Mouse (Mus musculus) frontal cortex, postnatal 25 days (tissue): ENCODE measurements around the gene Tnfsf12.

Source experiments
- DNase-seq, 2 experiments: peaks; one replicate each; pipeline ENCODE4 v3.0.0; 2022; ENCODE audit warnings: low spot score in 2 of 2

Gene Tnfsf12

DNA sequence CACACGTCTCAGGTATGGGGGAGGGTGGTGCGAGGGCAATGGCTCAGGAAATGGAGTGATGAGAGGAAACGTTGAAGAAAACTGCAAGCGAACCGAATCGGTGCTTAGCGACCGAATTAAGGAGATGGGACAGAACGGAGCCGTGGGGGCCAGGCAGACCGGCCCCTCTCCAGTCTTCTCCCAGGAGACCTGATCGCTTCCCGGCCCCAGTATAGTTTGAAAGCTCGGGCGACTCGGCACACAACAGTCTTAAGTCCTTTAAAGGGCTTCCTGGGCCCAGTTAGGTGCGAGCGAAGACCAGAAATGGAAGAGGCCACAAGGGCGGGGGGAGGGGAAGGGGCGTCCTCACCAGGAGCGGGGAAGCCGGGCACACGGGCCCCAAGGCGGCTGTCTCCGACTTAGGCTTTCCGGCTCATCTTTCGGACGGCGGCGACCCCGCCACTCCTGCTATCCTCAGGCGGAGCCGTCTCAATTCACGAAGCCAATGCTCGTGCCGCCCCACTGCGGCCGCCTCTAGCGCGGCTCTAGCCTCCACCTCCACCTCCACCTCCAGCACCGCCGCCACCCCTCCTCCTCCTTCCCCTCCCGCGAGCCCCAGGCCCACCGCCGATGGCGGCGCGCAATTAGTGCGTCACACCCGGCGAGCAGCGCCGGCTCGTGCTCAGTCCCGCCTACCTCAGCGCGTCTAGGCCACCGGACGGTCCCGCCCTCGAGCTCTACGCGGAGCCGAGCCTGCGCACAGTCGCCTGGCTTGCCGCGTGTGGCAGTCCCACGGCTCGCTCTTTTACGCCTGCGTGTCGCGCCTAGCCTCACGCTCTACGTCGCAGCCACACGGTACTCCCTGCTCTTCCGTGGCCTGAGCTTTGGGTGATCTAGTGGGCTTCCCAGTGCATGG is 14.1 kb downstream of the Tnfsf12 start, which contains the start of gene Senp3:
Senp3 (minus strand) TSS at position 771 of the 895 bp plus-strand sequence.
- DNase-seq, result peak; percentile 87 to 95

DNA sequence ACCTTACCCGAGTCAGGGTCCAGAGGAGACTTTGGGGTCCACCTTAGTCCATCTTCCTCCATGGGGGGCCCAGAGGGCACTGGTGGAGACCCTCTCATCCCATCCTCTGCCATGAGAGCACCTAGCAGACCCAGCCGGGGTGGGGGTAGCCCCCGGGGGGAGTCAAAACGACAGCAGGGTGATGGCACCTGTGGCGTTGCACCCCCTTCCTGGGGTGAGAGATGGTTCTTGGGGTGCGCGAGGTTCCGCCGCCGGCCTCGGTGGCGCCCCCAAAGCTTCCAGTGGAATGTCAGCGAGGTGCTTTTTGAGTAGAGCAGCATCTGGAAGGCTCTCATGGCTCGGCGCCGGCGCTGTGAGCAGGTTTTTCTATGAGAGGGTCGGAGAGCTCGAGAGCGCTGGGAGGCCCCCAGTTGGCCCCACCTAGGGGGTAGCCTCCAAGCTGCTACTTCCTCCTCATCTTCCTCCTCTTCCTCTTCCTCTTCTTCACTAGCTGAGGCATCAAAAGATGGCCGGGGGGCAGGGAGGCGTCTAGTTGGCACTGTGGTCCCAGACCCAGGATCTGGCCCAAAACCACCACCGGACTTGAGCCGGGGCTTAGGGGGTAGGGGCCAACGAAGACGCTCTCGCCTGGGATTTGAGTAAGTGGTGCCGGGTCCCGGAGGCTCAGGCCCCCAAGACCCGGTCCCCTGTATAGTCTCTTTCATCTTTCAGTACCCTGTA is 15.4 kb downstream of the Tnfsf12 start:
- no peak for DNase-seq

DNA sequence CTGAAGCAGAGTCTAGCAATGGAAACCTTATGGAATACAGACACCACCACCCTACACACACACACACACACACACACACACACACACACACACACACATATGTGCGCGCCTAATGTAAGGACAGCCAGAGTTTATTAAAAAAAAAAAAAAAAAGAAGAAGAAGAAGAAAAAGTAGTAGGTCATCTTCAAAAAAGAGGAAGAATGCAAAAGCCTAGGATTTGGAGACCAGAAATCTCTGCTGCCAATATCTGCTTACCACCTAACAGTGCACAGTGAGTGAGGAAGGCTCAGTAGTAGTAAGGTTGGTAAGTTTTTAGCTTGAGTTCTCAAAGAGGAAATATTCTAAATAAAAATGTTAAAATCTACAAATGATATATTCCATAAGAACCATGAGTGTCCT is 16.5 kb downstream of the Tnfsf12 start:
- no peak for DNase-seq

DNA sequence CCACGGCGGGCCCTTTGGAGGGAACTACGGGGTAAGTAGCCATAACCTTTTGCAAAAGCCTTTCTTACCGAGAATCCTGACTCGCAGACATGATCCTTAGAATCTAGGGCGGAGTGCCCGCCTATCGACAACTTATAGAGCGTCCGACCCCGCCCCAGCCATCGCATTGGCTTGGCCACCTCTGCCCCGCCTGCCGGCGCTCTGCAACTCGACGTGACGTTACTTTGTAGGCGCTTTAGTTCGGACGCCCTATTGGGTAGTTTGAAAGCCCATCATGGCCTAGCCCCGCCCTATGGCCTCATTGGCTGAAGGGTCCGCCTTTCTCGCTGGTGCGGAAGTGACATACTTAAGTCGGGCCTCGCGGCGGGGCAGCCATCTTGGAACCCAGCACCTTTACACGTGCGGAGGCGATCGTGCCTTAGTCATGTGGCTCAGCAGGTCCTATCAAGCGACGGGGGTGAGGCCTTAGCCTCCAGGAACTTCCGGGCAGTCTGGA is 23.4 kb downstream of the Tnfsf12 start, which contains the start of gene Eif4a1:
Eif4a1 (minus strand) TSS at position 213 of the 496 bp plus-strand sequence.
- peak; percentile 100 for DNase-seq

DNA sequence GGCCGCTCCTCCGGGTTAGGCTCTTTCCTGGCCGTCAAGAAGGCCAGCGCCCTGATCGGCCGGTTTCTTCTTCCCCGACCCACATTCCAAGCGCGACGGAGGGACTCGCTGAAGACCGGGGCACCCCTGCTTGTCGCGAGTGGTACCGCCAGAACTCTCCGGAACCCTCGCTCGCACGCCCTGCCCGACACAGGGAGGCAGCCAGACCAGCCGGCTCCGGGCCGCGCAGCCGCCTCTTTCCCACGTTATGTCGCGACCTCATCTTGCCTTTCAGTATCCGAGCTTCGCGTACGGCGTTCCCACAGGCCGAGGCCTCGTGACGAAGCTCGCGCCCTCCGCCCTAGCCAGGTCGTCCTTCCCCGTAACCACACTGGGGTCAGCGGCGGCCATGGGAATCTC is 23.9 kb downstream of the Tnfsf12 start:
- DNase-seq, result no peak

DNA sequence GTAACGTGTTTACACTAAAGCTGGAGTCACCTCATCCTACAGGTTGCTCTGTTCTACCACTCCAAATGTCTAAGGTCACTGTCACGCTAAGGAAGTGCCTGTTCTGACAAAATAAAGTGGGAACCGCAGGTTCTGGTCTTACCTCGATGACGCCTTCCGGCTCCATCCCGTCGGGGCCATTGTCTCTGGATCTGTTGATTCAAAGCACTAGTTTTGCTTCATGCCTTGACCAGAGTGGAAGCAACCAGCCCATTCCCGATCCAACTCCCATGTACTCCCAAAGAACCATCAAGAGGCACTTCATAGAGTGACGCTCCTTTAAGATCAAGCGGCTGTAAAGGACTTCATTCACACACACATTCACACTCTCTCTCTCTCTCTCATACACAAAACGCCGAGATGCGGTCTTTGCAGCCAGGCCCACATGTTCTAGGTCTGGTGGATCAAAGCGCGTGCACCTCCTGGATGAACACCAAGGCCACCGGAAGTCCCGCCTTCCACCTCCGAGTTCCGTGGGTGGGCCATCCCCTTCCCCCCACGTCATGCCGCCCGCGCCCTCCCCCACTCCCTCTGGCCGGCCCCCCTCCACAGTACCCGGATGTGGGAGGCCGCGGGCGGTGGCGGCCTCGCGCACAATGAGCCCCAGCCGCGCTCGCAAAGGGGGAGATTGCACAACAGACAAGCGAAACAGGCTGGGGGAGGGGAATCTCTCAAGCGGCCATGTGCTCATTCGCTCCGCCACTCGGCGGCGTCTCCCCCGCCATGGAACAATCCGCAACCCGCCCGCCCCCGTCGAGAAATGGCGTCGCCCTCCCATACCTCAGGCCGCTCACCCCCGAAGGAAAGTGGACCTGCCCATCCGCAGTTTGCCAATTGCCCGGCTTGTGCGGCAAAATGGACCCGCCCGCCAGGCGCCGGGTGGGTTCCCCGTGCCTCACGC is 24.6 kb downstream of the Tnfsf12 start:
- DNase-seq, result peak; percentile 74 to 79

DNA sequence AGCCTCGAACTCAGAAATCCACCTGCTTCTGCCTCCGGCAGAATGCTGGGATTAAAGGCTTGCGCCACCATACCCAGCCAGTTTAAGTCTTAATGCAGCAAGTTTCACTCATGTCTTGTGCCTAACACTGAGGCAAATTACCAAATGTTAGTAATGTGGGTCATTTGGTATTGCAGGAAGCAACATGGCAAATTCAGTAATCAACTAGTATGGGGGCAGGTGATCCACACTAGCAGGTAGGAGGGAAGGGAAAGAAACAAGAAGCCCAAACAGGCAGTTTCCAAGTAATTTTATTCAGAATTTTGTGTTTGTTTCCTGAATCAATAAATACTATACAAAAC is 29.0 kb downstream of the Tnfsf12 start:
- DNase-seq, result no peak

DNA sequence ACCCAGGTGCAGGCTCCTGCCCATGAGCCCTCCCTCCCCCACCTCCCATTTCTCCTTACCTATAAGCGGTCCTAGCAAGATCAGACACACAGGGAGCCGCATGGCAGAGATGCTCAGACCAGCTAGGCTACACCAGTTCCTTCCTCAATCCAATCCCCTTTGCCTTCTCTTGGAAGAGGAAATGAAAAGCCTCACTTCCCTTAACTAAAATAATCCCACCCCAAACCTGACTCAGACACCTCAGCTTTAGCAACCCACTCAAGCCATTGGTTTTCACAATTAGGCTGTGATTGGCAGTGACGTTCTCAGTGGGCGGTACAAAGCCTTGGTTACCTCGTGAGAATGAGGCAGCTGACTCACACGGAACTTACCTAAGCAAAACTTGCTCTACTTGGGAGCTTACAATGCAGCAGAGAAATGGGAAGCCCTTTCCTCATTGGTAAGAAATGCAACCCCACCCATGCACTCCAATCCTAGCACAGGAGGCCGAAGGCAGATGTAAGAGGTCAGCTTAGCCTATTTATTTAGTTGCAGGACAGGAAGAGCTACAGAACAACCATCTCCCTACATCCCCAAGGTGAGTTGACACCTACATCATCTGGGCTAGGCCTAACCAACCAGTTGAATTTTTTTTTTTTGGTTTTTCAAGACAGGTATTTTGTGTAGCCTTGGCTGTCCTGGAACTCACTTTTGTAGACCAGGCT is 29.5 kb downstream of the Tnfsf12 start, which contains the start of gene Cd68:
Cd68 (minus strand) TSS at position 193 of the 704 bp plus-strand sequence.
- peak in 1 of 2 experiments; percentile 43 for DNase-seq

DNA sequence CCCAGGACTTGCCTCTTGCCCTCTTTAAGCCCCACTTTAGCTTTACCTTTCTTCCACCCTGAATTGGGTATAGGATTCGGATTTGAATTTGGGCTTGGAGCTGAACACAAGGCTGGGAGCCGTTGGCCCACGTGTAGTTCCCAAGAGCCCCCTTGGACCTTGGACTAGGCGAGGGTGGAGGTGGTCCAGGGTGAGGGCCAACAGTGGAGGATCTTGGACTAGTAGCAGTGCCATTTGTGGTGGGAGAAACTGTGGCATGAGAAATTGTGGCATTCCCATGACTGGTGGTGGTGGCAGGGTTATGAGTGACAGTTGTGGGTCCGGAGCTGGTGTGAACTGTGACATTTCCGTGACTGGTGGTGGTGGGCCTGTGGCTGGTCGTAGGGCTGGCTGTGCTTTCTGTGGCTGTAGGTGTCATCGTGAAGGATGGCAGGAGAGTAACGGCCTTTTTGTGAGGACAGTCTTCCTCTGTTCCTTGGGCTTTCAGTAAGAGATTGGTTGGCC is 30.1 kb downstream of the Tnfsf12 start:
- no peak for DNase-seq

DNA sequence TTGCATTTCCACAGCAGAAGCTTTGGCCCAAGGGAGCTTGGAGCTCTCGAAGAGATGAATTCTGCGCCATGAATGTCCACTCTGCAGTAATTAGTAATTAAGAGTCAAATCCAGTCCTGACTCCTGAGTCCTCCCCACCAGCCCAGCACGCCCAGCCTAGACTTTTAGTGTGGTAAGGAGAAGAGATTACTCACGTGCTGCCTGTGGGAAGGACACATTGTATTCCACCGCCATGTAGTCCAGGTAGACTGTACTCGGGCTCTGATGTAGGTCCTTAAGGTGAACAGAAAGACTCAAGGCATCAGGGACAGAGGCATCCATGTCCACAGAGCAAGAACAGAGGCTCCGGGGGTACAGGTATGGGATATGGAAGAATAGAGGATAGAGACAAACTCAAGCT is 30.8 kb downstream of the Tnfsf12 start:
- no peak for DNase-seq

DNA sequence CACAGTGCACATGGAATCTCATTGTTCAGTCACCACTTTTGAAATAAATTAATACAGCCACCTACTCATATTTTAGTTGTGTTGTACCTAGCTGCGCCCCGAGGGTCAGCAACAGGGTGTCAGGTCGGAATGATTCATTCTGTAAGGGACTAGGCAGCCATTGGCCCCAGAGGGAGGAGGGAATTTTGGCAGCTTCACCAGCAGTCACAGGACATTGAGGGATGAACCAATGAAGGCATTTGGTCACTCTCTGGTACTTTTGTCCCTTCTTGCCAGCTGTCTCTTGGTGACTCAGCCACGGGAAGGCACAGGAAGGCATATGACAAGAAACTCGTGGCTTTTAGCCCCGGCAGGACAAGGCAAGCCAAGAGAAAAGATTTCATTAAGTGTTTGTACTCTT is 31.9 kb downstream of the Tnfsf12 start:
- no peak for DNase-seq

DNA sequence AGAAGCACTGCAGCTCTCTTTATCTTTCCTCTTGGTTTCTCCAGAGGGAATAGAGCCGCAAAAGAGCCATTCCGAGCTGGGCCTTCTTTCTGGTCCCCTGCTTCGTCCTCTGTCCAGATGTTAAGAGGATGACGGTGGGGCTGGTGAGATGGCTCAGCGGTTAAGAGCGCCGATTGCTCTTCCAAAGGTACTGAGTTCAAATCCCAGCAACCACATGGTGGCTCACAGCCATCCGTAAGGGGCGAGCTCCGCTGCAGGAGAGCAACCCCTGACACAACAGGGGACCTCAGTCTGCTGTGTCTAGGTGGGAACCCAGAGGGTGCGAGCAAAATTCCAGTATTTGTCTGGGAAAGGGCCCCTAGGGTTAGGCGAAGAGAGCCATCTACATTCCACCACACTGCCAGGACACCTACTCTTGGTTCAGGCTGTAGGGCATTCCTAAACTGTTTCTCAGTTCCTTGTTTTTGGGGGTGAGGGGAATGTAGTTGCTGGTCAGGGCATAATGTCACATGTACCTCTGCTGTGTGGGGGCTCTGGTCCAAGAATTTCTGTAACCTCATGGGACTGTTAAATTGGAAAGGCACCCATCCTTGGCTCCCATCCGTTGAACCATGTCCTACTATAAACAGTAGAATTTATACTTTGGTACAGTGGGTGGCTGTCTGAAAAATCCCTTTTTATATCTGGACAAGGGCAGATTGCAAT is 32.5 kb downstream of the Tnfsf12 start:
- no peak for DNase-seq

DNA sequence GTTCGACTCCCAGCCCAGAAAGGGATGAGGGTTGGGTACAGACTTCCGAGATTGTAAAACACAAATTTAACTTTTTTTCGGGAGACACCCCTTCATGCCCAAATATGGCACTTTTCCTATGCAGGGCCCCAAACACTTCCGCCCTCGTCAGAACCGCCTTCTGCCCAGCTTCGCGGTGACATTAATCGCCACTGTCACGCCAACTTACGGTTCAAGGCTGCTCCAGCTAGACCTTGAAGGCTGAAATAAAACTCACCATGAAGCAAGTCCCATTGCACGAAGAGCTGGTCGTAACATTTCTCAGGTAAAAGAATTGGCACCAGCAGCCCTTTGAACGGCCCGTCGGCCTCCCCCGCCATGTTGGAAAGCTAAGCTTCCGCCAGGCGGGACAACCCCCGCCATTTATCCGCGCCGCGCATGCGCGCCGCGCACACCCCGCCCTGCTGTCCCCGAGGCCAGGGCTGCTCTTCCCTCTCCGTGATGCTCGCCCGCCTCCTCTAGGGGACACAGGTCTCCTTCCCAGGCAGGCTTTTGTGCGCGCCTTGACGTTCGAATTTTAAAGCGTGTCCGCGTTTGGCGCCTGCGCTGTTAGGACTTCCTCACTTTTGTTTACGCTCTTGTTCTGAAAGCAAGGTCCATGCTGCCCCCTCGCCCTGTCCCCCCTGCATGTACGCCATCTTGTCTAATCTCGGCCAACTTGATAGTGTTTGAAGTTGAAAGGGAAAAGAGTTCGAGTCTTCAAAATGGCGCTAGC is 33.3 kb downstream of the Tnfsf12 start, which contains the start of gene Mpdu1:
Mpdu1 (minus strand) TSS at position 430 of the 754 bp plus-strand sequence.
- DNase-seq, result peak; percentile 81 to 88

DNA sequence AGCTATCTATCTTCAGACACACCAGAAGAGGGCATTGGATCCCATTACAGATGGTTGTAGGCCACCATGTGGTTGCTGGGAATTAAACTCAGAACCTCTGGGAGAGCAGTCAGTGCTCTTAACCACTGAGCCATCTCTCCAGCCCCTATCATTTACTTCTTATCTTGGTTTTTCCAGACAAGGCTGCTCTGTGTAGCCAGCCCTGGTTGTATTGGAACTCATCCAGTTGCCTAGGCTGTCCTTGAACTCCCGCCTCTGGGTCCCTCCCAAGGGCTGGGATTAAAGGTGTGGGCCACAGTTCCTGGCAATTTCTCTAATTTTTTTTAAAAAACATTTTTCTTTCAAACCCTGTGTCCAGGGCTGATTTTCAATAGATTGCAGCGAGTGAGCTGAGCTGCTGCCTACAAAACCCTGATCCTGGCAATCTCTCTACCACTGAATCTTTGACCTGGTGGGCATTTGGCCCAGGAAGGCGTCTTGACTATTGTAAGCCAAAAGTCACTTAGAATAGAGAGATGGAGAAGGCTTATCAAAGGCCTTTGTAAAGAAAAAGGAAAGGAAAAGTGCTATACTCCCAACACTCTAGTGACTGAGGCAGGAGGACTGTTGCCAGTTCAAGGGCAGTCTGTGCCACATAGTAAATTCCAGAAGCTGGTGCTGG is 34.3 kb downstream of the Tnfsf12 start:
- DNase-seq, result no peak

DNA sequence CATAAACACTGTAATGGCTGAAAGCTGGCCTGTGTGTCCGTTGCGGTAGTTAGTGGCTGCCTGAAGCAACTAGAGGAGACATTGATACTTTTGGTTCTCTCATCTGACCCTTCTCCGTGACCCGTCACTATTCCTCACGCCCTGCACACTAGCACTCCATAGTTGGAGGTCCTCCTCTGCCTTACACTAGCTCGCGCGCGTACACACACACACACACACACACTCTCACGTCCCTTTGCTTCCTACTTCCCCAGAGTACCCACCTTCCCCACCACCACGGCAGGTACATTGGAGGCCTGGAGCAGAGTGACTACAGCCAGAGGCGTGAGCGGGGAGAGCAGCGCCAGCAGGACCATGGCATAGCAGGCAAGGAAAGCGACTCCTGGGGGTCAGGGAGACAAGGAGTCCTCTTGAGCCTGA is 38.2 kb downstream of the Tnfsf12 start:
- DNase-seq, result no peak

DNA sequence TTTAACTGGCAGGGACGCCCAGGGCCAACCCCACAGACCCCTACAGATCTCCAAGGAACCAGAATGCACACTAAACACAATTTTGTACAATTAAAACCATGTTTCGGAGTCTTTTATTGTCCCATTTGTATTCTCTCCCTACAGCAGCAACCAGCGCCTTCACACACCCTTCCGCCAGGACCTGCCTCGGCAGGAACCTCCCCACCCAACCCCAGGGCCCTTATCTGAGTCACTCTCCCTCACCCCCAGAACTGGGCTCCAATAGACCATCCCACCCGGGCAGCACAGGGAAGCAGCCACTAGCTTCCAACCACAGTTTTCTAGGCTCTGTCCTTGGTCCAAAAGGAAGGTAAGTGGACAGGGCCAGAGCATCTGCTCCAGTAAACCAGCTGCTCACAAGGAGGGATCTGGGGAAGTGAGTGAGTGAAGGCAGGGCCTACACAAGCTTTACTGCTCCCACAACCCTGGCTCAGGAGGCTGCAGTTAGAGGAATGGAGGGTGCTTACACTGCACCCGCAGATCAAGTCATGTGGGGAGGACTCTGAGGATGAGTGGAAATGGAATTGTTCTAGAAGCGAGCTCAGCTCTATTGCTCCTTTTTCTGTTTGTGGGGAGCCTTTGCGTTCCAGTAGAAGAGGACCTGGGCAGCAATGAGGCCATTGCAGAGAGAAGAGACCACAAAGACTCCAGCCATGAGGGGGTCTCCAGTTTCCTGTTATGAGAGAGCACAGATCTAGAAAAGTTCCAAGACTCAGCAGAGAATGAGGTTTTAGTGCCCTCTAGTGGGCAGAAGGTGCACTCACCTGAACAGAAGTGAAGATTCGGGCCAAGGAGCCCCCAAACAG is 38.8 kb downstream of the Tnfsf12 start:
- no peak for DNase-seq

DNA sequence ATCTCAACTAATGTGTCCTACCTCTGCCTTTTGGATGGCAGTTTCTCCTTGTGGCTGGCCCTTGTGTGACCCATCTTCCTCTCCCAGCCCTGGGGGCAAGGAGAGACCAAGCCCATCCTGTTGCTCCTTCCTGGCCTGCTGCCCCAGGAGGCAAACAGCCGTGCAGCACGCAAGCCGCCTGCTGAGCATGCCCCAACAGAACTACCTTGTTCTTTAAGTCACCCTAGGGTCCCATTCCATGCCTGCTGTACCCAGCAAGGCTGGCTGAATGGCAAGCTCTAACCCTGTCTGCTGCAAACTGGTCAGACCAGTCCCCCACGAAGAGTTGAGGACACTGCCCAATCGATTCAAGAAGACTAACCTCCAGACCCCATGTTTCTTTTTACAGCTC is 39.6 kb downstream of the Tnfsf12 start:
- no peak for DNase-seq
